Mouse (Mus musculus) brain, embryonic 14.5 days (tissue): ENCODE data around the gene Ddc.

Experiments used
- CTCF ChIP-seq: fragments of 200-500 bp; IDR thresholded peaks from 2 replicates; pipeline ENCODE4 v1.5.1; 2012; ENCODE audit warnings: inconsistent platforms, mild to moderate bottlenecking, moderate library complexity, borderline replicate concordance; ENCODE audit not compliant: insufficient read depth, insufficient read length; ENCODE audit errors: extremely low read depth
- POLR2A ChIP-seq: fragments of 200-500 bp; IDR thresholded peaks from 2 replicates; pipeline ENCODE4 v1.6.1; 2012; ENCODE audit warnings: mild to moderate bottlenecking, inconsistent platforms, borderline replicate concordance; ENCODE audit not compliant: poor library complexity, insufficient read depth, insufficient read length, severe bottlenecking; ENCODE audit errors: extremely low read depth

DNA sequence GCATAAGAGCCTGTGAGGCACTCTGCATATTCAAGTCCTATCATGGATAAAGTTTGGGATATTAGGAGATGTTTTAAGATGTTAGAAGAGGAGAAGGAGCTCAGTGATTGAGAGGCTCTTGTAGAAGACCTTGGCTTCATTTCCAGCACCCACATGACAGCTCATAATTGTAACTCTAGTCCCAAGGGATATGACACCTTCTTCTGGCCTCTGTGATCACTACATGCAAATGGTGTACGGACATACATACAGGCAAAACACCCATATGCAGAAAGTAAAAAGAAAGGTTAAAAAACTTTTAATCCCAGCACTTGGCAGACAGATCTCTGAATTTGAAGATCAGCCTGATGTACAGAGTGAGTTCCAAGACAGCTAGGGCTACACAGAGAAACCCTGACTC, 99.3 kb downstream of the Ddc start:
- TF ChIP-seq CTCF, result no peak
- TF ChIP-seq POLR2A, result no peak
